Mouse (Mus musculus) A20 (cell line): ENCODE measurements at regions not wholly inside any gene's neighbourhood (a gene's known extent, or its start where the extent isn't known, plus 50 kb on each side); places are given as distances from the start of the nearest gene placed in this dataset.
"Not testable (repeated sequence)": the region's sequence is repeated elsewhere in the genome, so short reads cannot be mapped to it uniquely, and the experiment has no call there.

Source experiments
- DNase-seq: peaks from one replicate; pipeline ENCODE4 v3.0.0-alpha.2; 2011; ENCODE audit warnings: low read depth, low spot score

DNA sequence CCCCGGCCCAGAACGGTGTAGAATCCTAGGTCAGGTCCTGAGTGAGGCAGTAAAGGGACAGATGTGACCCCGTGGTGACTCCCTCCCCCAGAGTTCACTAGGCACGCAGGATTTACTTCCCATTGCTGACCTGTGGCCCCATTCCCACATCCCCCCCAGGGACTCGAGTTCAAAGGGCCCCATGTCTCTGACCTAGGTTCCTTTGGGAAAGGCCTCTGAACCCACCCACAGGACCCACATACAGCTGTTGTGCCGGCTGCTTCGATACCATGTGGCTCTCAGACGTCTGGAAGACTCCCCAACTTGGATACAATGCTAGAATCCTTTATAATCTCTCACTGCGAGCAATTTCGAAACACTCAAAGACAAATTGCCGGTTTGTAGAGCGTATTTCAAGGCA is 151.0 kb upstream of the Sfswap start:
- DNase-seq: no peak

DNA sequence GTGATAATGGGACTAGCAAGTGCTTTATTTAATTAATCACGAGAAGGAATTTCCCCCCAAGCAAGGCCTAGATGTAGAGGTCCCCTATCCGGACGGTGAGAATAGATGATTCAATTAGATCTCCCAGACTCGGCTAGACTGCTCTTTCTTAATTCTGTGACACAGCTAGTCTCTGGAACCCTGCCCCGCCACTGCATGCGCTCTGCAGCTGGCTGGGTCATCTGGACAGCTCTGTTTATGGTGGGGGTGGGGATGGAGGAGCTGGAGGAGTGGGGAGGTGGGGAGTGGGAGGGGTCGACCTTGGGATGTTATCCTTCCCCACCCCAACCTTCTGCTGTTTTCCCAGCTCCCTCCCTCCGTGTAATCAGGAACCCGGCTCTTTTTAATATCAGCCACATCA is 147.5 kb upstream of the Sfswap start:
- no peak for DNase-seq

- DNase-seq: peak; percentile 55
Observed at GRCm38 (mm10) chr5:129354877-129355276, 146.1 kb upstream of the Sfswap start.

DNA sequence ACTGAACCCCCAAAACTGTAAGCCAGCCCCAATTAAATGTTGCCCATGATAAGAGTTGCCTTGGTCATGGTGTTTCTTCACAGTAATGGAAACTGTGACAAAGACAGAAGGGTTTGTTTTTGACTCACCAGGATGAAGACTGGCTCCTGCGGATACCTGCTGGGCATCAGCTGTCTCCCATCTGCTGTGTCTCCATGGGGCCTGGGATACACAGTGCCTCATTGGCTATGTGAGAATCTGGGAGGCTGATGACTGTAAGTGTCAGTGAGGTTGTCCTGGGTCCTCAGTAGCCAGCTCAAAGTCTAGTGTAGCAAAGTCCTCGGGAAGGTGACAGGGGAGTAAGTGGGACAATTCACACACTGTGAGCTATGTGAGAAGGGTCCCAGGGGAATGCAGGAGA is 139.5 kb upstream of the Sfswap start:
- DNase-seq: no peak

DNA sequence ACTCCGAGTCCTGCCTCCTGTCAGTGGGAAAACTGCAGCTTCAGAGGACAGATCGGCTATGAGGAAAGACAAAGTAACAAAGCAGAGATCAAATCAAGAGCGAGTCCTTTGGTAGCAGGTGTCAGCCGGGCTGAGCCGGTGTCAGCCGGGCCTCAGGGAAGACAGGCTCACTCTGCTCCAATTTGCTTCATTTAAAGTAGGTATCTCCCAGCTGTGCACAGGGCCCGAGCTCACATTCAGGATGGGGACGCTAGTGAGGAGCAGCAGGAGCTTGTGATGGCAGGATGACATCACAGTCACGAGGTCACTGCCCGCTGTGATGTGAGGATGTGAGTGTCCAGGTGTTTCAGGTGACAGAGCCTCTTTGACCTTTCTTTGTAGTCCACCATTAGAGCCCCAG is 137.8 kb upstream of the Sfswap start:
- DNase-seq: no peak

DNA sequence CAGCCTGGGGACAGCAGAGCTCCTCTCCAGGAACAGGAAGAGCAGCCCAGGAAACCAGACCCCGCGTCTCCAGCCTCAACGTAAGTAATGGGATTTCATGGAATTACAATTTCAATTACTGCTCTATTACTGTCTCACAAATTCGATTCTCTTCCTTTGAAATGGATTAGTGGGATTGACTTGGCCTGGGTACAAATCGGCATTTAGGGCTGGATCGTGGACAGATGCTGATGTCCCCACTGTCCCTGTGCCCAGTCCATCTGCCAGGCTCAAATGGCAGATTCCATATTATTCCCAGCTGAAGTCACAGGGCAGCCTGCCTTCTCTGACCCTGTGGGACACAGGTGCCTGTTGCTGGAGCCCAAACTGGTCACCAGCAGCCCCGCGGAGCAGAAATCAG is 136.0 kb upstream of the Sfswap start:
- DNase-seq: no peak

GRCm38 (mm10) chr5:129367266-129367665 is 133.8 kb upstream of the Sfswap start:
- DNase-seq: no peak

DNA sequence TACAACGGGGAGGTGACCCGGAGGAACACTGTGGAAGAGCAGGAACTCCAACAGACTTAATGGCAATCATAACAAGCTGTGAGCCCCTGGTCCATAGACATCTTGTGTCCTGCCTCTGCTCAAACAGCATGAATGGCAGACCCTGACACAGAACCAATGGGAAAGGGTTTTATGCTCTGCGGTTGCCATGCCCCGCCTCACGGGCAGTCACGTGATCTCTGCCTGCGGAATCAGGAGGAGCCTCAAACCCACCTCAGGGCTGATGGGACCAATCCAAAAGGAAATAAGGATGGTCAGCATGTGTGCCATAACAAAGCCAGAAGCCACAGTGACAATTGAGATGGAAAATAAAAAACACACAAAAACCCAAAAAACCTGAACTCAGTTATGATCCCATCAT is 120.2 kb upstream of the Sfswap start:
- no peak for DNase-seq

DNA sequence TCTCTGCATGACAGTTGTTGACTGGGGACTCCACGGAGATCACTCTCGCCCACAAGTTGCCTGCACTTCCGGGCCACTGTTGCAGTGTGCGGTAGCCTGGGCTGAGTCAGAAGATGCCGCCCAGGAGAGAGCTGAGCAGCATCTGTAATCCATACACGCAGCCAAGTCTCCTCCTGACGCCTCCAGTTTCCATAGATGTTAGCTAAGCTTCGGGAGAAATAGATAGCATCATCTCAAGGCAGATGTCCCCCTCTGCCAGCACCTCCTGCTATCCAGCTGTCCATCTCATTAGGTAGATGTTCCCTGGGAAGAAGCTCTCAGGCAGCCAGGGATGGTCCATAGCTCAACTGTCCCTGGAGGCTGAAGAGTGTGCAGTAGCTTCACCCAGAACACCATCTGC is 116.0 kb upstream of the Sfswap start:
- DNase-seq: no peak

DNA sequence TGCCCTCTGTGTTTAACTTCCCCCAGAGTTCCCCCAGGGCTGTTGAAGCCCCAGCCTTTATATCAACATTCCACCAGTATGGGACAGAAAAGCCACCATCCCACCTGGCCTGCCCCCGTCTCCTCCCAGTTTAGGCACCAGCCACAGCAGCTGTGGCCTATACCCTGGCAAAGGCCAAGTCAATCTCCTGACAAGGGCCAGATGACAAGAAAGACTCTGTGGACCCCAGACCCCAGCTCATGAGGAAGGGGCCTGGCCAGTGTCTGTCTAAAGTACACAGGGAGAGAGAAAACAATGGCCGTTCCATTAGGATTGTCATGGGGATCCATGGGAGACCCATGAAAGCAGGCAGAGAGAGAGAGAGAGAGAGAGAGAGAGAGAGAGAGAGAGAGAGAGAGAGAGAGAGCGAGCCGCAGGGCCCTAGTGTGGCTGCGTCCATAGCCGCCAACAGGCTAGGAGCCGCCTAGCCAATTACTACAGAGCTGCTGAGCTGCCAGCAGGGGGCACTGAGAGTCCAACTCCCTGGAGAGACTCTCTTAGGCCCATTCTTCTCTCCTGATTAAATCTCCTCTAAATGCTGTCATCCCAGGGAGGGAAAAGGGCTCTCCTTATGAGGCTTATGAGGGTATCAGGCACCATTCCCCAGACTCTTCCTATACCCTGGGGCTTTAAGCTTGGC is 114.9 kb upstream of the Sfswap start:
- not testable (repeated sequence) for DNase-seq

GRCm38 (mm10) chr5:129386671-129387070 is 114.3 kb upstream of the Sfswap start:
- not testable (repeated sequence) for DNase-seq

- DNase-seq: no peak
Observed at GRCm38 (mm10) chr5:129387301-129387700, 113.7 kb upstream of the Sfswap start.

- no peak for DNase-seq
Observed at GRCm38 (mm10) chr5:129390921-129391371, 110.1 kb upstream of the Sfswap start.

DNA sequence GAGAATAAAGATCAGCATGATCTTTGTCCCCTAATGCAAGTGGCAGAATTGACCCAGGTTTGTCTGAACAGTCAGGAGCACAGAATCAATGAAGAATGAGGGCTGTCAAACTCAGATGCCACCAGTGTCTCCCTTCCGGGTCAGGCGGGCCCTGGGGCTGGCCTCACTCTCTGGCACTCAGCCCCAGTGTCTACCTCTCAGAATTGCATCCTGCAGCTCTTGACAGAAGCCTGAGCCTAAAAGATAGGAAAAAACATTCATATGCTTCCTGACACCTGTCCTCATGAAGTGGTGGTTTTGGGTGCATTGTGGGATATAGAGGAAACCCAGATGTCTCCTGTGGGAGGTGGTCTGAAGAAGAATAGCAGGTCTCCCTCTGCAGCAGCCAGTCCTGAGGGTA is 107.9 kb upstream of the Sfswap start:
- DNase-seq: no peak

DNA sequence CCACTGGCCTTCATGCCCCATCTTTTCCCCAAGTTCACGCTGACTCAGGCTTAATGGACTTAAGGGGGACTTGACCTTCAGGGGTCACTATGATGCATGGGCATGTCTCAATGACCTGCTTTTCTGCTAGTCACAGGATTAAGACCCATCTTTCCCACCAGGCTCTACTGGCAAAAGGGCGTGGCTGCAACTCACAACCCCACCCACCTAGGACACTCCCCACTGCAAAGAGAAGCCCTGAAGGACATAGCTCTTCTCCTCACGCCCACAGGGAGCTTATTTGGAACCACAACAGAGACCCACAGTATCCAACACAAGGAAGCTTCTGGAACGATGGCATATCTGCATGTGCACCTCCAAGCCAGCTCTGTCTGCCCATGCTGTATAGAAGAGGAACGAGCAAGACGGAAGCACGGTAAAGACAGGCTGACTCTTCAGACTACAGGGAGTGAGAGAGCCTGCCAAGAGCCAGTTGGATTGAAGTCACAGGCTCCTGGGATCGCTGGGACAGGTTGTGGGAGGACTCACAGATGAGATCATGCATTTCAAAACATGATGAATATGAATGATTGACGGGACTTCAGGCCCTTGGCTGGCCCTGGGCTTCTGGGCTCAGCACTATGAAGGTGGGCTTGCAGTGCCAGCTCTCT is 107.3 kb upstream of the Sfswap start:
- no peak for DNase-seq

DNA sequence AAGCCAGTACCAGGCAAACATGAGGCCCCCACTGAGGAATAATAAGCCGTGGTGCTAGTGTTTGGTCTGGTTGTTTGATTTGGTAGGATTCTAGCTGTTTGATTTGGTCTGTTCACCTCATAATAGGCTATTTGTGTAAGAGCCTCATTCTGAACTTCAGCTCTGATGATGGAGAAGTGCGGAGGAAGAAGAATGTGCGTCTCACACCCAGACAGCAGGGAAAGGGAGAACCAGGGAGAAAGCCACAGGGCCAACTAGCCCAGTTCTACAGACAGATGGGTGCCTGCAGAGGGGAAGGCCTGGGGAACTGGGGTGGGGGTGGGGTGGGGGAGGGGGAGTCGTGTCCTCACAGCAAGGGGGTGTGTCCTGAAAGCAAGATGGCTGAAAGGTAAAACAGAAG is 106.6 kb upstream of the Sfswap start:
- no peak for DNase-seq

DNA sequence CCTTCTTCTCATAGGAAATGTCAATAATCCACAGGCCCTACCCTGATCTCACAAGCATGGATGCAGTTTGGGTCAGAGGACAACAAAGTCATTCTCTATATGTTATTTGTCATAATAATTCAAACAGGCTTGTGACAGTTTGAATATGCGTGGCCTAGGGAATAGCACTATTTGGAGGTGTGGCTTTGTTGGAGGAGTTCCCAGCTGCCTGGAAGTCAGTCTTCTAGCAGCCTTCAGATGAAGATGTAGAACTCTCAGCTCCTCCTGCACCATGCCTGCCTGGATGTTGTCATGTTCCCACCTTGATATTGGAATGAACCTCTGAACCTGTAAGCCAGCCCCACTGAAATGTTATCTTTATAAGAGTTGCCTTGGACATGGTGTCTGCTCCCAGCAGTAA is 103.7 kb upstream of the Sfswap start:
- no peak for DNase-seq

- no peak for DNase-seq
Observed at GRCm38 (mm10) chr5:129406259-129406658, 94.8 kb upstream of the Sfswap start.

GRCm38 (mm10) chr5:129409440-129410004 is 91.5 kb upstream of the Sfswap start:
- no peak for DNase-seq

DNA sequence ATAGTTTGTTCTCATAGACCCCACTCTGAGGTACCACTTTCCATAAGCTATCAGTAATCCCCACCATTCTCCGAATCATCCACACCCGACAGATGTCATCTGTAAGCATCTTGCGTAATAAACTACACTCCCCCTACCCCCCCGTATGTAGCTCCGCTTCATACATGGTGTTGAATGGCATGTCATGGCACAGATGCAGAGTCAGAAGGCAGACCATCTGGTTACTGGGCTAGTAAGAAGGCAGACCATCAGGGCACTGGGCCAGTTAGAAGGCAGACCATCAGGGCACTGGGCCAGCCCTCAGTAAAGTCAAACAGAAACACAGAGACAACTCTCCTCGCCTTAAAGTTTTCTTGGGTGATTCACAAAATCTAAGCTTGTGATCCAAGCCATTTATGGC is 88.9 kb upstream of the Sfswap start:
- no peak for DNase-seq

GRCm38 (mm10) chr5:129414960-129415706 is 85.9 kb upstream of the Sfswap start:
- DNase-seq: no peak

GRCm38 (mm10) chr5:129416425-129416824 is 84.6 kb upstream of the Sfswap start:
- DNase-seq: no peak
